Mouse (Mus musculus) embryo, embryonic 9.5 days (tissue): ENCODE measurements around the gene Sema7a.
A peak's percentile ranks its signal among the peaks of the same experiment; 100 is the strongest.

Source experiments
- DNase-seq: peaks from one replicate; pipeline ENCODE4 v3.0.0-alpha.2; 2017; ENCODE audit errors: extremely low spot score

The Sema7a gene

GRCm38 (mm10) chr9:58011027-58011426 is 71.1 kb downstream of the Sema7a start:
- peak; percentile 31 for DNase-seq

- no peak for DNase-seq
These were observed 71.6 kb downstream of the Sema7a start for GRCm38 (mm10) chr9:58011552-58011951.
